Mouse (Mus musculus) bone marrow, adult 2 months (tissue): Measurements from ENCODE around the gene Mrpl39. TPM values are rescaled to one million over a fixed set of nuclear protein-coding genes. Genes with fewer than 3 reads are reported as not detected.

ENCODE experiments used
- H3K27ac ChIP-seq: fragments of 200-500 bp; 2 replicates; pipeline ENCODE4 v1.5.1; 2012; ENCODE audit warnings: low read depth, mild to moderate bottlenecking, control low read depth, inconsistent platforms, low read length; ENCODE audit not compliant: control insufficient read depth, poor library complexity, insufficient read depth
- H3K4me1 ChIP-seq: fragments of 200-500 bp; 2 replicates; pipeline ENCODE4 v1.6.1; 2011; ENCODE audit warnings: low read length; ENCODE audit not compliant: control insufficient read depth, insufficient read depth
- H3K4me3 ChIP-seq: fragments of 200-500 bp; replicated peaks from 2 replicates; pipeline ENCODE3; 2011; ENCODE audit warnings: mild to moderate bottlenecking, low read depth, low read length, control low read depth; ENCODE audit not compliant: control insufficient read depth
- CTCF ChIP-seq: fragments of 200-500 bp; IDR thresholded peaks from 2 replicates; pipeline ENCODE4 v1.5.1; 2011; ENCODE audit warnings: low read length, control low read depth; ENCODE audit not compliant: control insufficient read depth, insufficient read depth
- POLR2A ChIP-seq: fragments of 200-500 bp; IDR thresholded peaks from 2 replicates; pipeline ENCODE4 v1.6.1; 2011; ENCODE audit warnings: low read depth, mild to moderate bottlenecking, control low read depth, low read length, borderline replicate concordance; ENCODE audit not compliant: control insufficient read depth
- WGBS: fragments of 180-500 bp; shearing (Covaris S2); methylation state at CpG from one replicate; pipeline ENCODE4 v1.1.7; 2018; 5-methylcytosine and 5-hydroxymethylcytosine counted together
- polyA plus RNA-seq: library from polyadenylated mRNA; stranded (reverse); fragments of >200 nt; gene quantifications from 2 replicates; pipeline ENCODE4 v1.2.4, GENCODE M21; 2011; ENCODE audit warnings: low replicate concordance; ENCODE audit not compliant: missing spikeins, insufficient read depth, insufficient read length

Gene Mrpl39
- polyA plus RNA-seq, 1 experiment: 14.5 TPM

DNA sequence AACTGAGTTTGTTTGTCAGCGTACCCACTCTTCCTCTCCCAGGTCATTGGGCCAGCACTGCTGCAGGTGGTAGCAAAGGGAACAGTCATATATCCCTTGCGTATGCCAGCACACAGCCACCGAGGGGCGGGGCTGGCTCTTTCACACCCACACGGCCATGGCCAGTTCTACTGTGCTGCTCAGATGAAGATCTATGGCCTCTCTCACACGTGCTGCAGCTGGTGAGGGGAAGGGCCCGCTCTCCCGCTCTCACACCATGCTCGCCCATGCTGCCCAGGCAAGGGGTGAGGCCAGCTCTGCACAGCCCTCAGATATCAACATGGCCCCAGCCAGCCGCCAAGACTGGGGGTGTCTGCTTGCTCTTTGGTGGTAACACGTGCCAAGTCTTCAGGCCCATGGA lies 39.4 kb downstream of the Mrpl39 start:
- 78% methylated on average over 11 of the region's 11 CpGs for WGBS
- Histone ChIP-seq H3K4me1 (no peaks in the 10 kb centered on the region), H3K27ac (no peak overlapping the region), H3K4me3 (no peak overlapping the region)
- no peak for TF ChIP-seq POLR2A

DNA sequence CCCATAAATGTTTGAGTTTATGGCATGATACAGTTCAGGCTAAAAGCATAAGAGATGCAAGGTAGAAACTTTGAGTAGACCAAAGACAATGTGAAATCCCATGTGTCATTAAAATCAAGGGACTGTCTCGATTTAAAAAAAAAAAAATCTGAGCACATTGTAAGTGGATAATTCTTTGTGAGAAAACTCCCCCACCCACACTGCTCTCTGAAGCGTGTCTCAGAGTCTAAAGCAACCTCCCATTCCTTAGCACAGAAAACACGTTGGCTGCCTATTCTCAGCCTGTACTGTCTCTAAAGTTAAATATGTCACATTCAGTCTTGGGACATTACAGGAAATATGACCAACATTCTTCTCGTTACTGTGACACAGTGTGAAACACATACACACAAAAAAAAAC lies 53.6 kb downstream of the Mrpl39 start:
- H3K4me1 ChIP-seq: no peaks in the 10 kb centered on the region
- no peak overlapping the region for H3K27ac ChIP-seq
- no peak for TF ChIP-seq CTCF
- TF ChIP-seq POLR2A: no peak
- H3K4me3 ChIP-seq: no peak overlapping the region
- 65% methylated on average over 4 of the region's 4 CpGs for WGBS

DNA sequence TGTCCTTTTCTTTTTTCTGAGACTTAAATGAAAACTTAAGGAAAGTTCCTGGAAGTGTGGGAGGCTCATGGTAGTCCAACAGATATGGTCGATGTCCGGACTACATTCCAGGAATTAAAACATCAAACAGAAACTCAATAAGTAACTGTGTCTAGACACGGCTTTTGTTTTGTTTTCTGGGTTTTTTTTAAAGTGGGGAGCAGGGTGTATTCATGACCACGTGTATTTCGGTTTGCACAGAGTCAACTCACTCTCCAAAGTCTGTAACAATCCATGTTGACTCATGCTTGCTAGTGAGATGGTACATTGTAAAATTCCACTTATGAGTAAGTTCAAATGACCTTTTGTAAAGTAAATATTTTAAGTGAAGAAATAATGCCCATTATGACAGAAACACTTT lies 54.8 kb downstream of the Mrpl39 start:
- WGBS: 77% methylated on average over 5 of the region's 5 CpGs

DNA sequence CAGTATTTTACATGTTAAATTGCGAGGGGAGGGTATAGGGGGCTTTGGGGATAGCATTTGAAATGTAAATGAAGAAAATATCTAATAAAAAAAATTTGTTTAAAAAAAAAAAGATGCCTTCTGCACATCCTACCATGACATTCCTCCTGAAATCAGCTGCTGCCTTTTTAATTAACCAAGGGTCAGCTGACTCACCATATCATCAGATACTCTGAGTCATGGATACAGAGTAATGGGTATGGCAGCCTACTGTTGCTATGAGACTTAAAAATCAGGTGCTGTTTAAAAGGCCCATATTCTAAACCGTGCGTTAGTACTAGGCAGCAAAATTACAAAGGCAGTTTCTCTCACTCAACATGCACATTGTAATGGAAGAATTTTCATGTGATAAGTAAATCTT lies 58.2 kb downstream of the Mrpl39 start:
- no peak overlapping the region for H3K27ac ChIP-seq
- H3K4me3 ChIP-seq: no peak overlapping the region
- H3K4me1 ChIP-seq: no peaks in the 10 kb centered on the region
- TF ChIP-seq POLR2A: no peak
- TF ChIP-seq CTCF: no peak
- 79% methylated on average over 3 of the region's 3 CpGs for WGBS

More for the DNA sequence above, 54.8 kb downstream of the Mrpl39 start:
- Histone ChIP-seq H3K27ac (no peak overlapping the region), H3K4me1 (no peaks in the 10 kb centered on the region), H3K4me3 (no peak overlapping the region)
- TF ChIP-seq POLR2A: no peak
- no peak for TF ChIP-seq CTCF

Other genes starting within 250 kb of the Mrpl39 start
- not detected in 2 replicates for gene A730009L09Rik, start 220.6 kb downstream of the Mrpl39 start, polyA plus RNA-seq
- 1.3 and 5.7 TPM in 2 replicates for gene Jam2, start 38.4 kb upstream of the Mrpl39 start, polyA plus RNA-seq
- gene Gabpa, start 99.2 kb upstream of the Mrpl39 start, polyA plus RNA-seq: 20.4 and 20.6 TPM in 2 replicates
- 77.5 and 114 TPM in 2 replicates for gene Atp5j, start 99.9 kb upstream of the Mrpl39 start, polyA plus RNA-seq